Mouse (Mus musculus) embryonic fibroblast, embryonic 13.5 days (primary cell): Measurements from ENCODE around the gene Rgl1. TPM values are rescaled to one million over a fixed set of nuclear protein-coding genes. Genes with fewer than 3 reads are reported as not detected.
A peak's percentile ranks its signal among the peaks of the same experiment; 100 is the strongest.

Experiments
- H3K27ac ChIP-seq: 2 replicates; pipeline ENCODE4 v1.5.1; 2012; ENCODE audit warnings: low read length, control low read depth, inconsistent platforms; ENCODE audit not compliant: insufficient read depth
- H3K4me1 ChIP-seq: 2 replicates; pipeline ENCODE4 v1.6.1; 2011; ENCODE audit warnings: low read length; ENCODE audit not compliant: control insufficient read depth, insufficient read depth
- H3K4me3 ChIP-seq: 2 replicates; pipeline ENCODE4 v1.5.1; 2011; ENCODE audit warnings: mild to moderate bottlenecking, control low read depth, low read length; ENCODE audit not compliant: insufficient read depth
- CTCF ChIP-seq: IDR thresholded peaks from 2 replicates; pipeline ENCODE4 v1.5.1; 2011; ENCODE audit warnings: mild to moderate bottlenecking, control low read depth, low read length, moderate library complexity, borderline replicate concordance; ENCODE audit not compliant: insufficient read depth
- POLR2A ChIP-seq: IDR thresholded peaks from 2 replicates; pipeline ENCODE4 v1.6.1; 2011; ENCODE audit warnings: low read depth, mild to moderate bottlenecking, control low read depth, low read length, moderate library complexity
- polyA plus RNA-seq: library from polyadenylated mRNA; stranded (reverse); fragments of >200 nt; gene quantifications from 2 replicates; pipeline ENCODE4 v1.2.4, GENCODE M21; 2011; ENCODE audit warnings: low read depth; ENCODE audit not compliant: missing spikeins, insufficient read length

Gene Rgl1
- polyA plus RNA-seq, 1 experiment: 53.6 TPM

DNA sequence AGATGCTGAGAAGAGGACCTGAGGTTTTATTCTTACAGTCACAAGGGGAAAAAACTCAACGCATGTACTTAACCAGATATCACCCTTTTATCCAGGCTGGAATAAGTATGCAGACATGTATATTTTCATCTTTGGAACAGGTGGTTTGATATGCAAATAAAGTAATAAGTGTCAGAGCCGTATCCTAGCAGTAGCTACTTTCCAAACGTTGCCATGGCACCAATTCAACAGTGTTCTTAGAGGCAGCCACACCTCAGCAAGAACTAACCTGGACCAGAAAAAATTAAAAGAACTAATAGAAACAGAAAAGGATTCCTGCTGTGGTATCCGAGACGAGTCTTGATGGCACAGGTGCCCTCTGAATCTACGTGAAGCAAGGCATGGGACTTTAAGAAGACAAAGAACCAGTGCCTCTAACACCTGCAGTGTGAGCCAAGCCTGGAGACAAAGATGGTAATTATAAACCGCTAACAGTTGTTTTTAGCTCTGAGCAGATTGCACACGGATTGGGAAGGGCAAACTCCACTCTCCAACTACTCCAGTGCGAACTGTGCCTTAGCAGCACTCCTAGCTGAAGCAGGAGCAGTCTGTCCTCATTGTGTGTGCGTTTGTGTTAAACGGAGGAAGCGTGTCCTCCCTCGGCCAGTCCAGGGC lies 15.7 kb downstream of the Rgl1 start, which contains the start of gene Apobec4:
TSS of gene Apobec4 (plus strand) at position 240 of the 654 bp plus-strand sequence.
- Histone ChIP-seq H3K27ac (no peak within 1 kb of the TSS), H3K4me1 (no peaks in the 10 kb centered on the region), H3K4me3 (no peak within 1 kb of the TSS)
- TF ChIP-seq POLR2A (no peak), CTCF (no peak)

DNA sequence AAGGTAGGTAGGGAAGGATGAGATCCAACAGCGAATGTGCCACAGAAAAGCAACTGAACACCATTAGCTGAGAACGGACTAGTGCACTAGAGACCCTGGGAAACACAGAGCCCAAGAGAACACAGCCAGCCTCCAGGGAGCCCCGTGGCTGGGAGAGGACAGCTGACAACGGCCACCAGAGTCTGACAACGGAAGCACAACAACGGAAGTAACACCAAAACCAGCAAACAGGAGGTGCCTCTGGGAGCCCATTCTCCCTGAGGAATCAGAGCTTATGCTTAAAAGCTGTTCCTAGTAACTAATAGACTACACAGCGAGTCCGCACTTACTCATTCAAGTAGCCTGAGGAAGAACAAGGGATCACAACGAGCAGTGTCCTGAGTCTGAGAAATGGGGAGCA lies 16.9 kb downstream of the Rgl1 start:
- H3K4me1 ChIP-seq: no peaks in the 10 kb centered on the region
- no peak overlapping the region for H3K4me3 ChIP-seq
- no peak for TF ChIP-seq CTCF
- no peak for TF ChIP-seq POLR2A
- no peak overlapping the region for H3K27ac ChIP-seq

GRCm38 (mm10) chr1:152746426-152746825 lies 19.7 kb downstream of the Rgl1 start:
- Histone ChIP-seq H3K27ac (no peak overlapping the region), H3K4me3 (no peak overlapping the region), H3K4me1 (no peaks in the 10 kb centered on the region)
- TF ChIP-seq POLR2A (no peak), CTCF (0 out of 2 replicates have a peak, but pooled peaks have one; percentile 27)

DNA sequence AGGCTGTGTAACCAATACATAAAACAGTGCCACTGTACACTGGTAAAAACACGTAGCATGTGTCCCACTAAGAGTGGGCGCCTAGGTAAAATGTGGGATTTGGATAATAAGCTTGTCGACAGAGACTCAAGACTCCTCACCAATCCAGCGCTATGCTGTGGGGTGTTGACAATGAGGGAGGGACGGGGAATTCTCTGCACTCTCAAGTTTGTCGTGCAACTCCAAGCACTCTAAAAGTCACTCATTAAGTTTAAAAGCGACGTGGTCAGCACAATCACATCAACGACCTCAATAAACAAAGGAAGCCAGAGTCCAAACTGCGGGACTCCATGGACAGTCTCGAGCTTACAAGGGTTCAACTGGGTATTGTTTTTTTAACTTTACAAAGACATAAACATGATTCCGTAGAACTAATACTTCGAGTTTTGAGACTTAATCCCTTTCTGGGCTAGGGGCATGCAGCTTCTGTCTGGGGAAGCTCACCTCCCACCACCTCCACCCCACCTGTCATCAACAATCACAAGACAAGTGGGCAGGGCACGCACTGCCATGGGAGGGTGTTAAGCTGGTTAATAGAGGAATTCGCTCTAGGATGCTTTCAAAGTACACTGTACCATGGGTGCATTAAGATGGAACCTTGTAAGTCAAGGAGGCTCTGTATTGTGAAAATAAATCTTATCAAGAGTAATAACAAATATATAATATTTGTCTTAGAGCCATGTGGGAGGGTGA lies 22.9 kb downstream of the Rgl1 start:
- no peak overlapping the region for H3K4me3 ChIP-seq
- TF ChIP-seq CTCF (no peak), POLR2A (no peak)
- no peaks in the 10 kb centered on the region for H3K4me1 ChIP-seq
- H3K27ac ChIP-seq: no peak overlapping the region

DNA sequence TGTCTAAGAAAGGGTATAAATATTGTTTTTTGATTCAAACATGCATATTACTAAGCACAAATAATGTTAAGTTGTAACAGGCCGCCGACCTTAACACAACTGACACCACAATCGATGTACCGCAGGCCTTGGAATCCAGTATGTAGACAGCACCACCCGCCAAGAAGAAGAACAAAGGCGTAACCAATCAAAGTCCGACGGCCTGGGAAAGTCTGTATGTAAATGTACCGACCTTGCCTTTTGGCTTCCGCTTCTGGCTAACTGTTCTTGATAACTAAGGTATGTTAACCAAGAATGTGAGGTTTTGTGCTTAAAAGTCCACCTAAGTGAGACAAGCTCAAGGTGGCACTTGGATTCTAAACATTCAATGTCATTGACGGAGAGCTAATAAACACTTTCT lies 26.8 kb downstream of the Rgl1 start:
- H3K4me1 ChIP-seq: no peaks in the 10 kb centered on the region
- no peak overlapping the region for H3K4me3 ChIP-seq
- no peak for TF ChIP-seq CTCF
- no peak for TF ChIP-seq POLR2A
- no peak overlapping the region for H3K27ac ChIP-seq

GRCm38 (mm10) chr1:152738793-152739192 lies 27.4 kb downstream of the Rgl1 start:
- Histone ChIP-seq H3K4me3 (no peak overlapping the region), H3K27ac (no peak overlapping the region), H3K4me1 (no peaks in the 10 kb centered on the region)
- TF ChIP-seq POLR2A (no peak), CTCF (no peak)

- Histone ChIP-seq H3K4me3 (no peak overlapping the region), H3K4me1 (no peaks in the 10 kb centered on the region), H3K27ac (no peak overlapping the region)
- TF ChIP-seq POLR2A (no peak), CTCF (no peak)
These were observed 38.4 kb downstream of the Rgl1 start for GRCm38 (mm10) chr1:152727604-152728236.

DNA sequence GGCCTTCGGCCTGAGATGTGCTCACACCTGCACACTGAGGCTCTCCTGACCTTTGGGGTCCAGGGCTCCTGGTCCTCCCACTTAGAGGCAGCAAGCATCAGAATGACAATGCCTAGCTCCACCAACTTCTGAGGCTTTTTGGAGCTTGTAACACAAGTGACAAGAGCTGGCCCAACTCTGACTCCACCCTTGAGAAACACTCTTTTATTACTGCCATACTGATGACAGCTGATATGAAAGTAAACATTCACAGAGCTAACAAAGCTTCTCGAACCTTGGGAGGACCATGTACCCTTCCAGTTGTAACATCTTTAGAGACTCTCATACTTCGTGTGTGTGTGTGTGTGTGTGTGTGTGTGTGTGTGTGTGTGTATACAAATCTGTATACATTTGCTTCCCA lies 40.1 kb downstream of the Rgl1 start:
- TF ChIP-seq POLR2A (no peak), CTCF (no peak)
- Histone ChIP-seq H3K4me1 (no peaks in the 10 kb centered on the region), H3K4me3 (no peak overlapping the region), H3K27ac (no peak overlapping the region)

- Histone ChIP-seq H3K27ac (no peak overlapping the region), H3K4me1 (no peaks in the 10 kb centered on the region), H3K4me3 (no peak overlapping the region)
- no peak for TF ChIP-seq CTCF
- no peak for TF ChIP-seq POLR2A
These were observed 41.9 kb downstream of the Rgl1 start for GRCm38 (mm10) chr1:152724286-152724685.
